Mouse (Mus musculus) testis, adult 2 months (tissue): ENCODE measurements around the gene Nubp2.

Source experiments
- CTCF ChIP-seq: fragments of 200-500 bp; IDR thresholded peaks from 2 replicates; pipeline ENCODE4 v1.5.1; 2012; ENCODE audit warnings: low read depth, mild to moderate bottlenecking, inconsistent platforms, low read length, moderate library complexity; ENCODE audit not compliant: control insufficient read depth, insufficient read depth, insufficient replicate concordance
- POLR2A ChIP-seq: fragments of 200-500 bp; IDR thresholded peaks from 2 replicates; pipeline ENCODE4 v1.6.1; 2012; ENCODE audit warnings: low read depth, mild to moderate bottlenecking, inconsistent platforms, low read length, moderate library complexity; ENCODE audit not compliant: control insufficient read depth

GRCm38 (mm10) chr17:24878117-24878397, 8.1 kb downstream of the Nubp2 start:
- TF ChIP-seq CTCF (no peak), POLR2A (no peak)
